Mouse (Mus musculus) thymus, adult 18-20 months (tissue): ENCODE measurements at regions not wholly inside any gene's neighbourhood (a gene's known extent, or its start where the extent isn't known, plus 50 kb on each side); places are given as distances from the start of the nearest gene placed in this dataset.

Experiments used
- DNase-seq, 2 experiments: peaks; one replicate each; pipeline ENCODE4 v3.0.0; 2022; ENCODE audit warnings: mixed read lengths in 2 of 2

- DNase-seq = no peak
These were observed 78.9 kb upstream of the Otx2 start for GRCm38 (mm10) chr14:48752579-48752905.

- DNase-seq = no peak
These were observed 78.3 kb upstream of the Otx2 start for GRCm38 (mm10) chr14:48751751-48752578.

DNA sequence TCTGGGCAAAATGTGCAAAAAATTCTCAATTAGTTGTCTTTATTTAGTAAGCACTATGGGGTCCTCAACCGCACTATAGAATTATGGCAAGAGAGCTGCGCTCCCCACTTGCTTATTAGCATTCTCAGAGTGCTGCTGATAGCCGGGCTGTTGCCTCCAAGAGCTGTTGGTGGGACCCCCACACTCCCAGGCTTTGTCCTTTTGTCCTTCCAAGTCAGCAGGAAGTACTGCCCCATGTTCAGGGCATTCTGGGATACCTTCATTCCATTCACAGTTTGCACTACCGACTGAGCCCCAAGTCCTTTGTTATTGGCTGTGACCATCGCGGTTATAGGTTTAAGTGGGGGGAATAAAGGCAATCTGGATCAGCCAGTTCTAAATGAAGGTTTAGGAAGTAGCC is 77.4 kb upstream of the Otx2 start:
- DNase-seq = no peak

DNA sequence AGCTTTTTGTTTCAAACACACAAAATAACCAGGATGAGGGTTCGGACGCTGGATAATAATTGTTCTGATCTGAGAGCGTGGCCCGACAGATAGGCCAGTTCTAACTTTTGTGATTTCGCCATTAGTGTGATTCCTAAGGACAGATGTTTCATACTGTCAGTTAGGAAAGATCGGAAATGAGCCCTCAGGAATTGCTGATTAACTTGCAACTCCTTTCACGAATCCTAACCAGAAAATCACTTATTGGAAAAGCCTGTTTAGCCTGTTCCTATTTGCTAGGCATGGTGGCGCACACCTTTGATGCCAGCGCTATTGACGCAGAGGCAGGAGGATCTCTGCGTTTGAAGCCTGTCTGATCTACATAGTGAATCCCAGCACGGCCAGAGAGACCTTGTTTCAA is 75.4 kb upstream of the Otx2 start:
- no peak for DNase-seq

- DNase-seq = no peak
These were observed 74.3 kb upstream of the Otx2 start for GRCm38 (mm10) chr14:48747936-48748335.

- no peak for DNase-seq
These were observed 67.5 kb upstream of the Otx2 start for GRCm38 (mm10) chr14:48740942-48741602.

DNA sequence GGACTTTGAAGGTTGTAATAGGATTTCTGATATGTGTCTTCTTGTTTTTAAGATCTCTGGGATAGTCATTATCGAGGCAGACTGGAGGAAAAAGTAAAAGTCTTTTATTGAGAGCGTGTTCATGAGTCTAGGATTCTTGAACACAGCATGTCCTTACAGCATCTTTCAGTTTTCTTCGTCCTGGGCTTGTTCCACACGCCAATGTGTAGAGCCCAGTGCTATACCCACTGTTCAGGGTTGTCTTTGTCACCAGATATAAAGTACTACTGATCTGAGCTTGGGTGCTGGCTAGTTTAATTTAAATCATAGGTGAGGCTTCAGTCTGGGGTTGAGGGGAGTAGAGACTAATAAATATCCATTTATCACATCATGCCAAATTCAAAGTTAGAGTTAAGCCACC is 65.5 kb upstream of the Otx2 start:
- DNase-seq = no peak

DNA sequence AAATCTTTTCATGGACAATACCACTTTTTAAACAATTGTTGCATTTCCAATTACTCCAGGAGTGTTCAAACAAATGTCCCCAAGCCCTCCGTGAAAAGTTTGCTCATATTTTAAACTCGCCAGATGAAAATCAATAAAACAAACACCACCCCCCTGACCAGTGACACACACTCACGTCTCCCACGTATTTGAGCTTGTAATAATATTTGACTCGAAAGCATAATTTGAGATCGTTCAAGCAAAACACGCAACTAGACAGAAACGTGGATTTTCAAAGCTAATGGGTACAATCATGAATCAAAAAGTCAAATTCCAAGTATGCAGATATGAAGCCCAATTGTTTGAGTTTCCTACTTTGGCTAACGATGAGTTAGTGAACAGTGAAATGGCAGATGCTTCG is 65.0 kb upstream of the Otx2 start:
- no peak for DNase-seq

DNA sequence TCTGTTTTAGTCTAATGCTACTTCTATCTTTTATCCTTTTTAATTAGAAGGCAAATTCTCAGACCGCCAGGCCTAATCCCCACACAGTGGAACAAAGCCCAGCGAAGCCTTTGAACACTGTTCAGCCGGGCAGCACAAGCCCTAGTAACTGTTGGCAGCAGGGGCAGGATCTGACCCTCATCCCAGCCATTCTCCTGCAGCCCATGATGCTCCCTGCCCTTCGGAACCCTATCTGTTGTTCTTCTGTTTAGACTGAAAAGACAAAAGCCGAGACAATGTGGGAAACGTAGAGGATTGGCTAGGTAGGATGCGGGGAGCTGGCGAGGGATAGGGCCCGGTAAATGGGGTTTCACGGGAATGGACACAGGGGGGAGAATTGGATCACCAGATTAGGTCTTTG is 64.6 kb upstream of the Otx2 start:
- no peak for DNase-seq

- DNase-seq = no peak
These were observed 63.6 kb upstream of the Otx2 start for GRCm38 (mm10) chr14:48736969-48737860.

DNA sequence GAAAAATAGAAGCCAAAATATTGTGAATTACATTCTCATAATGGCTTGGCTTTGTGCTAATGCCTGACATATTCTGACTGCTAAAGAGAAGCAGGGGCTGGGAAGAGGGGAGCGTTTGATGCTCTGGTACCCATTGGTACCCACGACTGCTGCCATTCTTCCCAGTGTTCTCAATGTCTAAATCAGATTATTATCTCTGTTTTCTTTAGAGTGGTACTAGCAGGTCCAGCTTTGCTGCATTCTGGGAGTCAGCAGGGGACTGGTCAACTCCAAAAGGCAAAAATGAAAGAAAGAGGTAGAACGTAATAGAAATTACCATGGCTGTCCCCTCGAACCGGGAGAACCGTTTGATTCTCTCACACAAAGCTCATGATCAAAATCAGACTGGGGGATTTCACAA is 62.6 kb upstream of the Otx2 start:
- no peak for DNase-seq

DNA sequence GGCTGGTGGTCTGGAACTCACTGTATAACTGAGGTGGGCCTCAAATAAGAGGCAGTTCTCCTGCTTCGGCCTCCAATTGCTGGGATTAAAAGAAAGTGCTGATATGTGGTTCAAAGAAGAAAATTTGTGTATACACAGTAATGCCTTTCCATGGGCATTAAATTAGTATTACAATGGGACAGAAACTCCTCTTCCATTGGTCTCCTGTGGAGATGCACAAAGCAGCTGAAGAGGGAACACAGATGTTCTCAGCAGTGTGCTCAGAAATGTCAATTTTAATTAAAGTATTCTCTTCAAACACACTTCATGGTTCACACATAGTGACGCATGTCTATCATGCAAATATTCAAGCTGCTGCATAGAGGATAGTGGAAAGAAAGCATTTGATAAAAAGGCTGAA is 56.4 kb upstream of the Otx2 start:
- no peak for DNase-seq
